Mouse (Mus musculus) c-Kit-positive CD71-positive TER-119-positive erythroid progenitor cells, embryonic 14.5 days (primary cell): ENCODE measurements around the gene Dlx2.

Experiments
- DNase-seq: peaks from one replicate; pipeline ENCODE4 v3.0.0-alpha.2; 2013; ENCODE audit warnings: low spot score

Dlx2 gene

DNA sequence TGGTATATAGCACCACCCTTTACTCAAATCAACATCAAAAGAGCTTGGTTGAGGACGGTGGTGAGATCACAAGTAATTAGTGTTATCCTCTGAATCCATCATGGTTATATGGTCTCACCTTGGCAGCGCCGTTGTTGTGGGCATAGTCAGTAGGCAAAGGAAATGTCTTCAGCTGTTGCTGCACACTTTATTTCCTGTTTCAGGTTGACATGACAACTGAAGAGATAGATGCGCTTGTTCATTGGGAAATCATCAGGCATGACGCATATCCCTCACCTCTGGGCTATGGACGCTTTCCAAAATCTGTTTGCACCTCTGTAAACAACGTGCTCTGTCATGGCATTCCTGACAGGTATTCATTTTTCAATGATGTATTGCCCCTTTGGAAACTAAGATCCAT is 35.3 kb downstream of the Dlx2 start:
- no peak for DNase-seq

DNA sequence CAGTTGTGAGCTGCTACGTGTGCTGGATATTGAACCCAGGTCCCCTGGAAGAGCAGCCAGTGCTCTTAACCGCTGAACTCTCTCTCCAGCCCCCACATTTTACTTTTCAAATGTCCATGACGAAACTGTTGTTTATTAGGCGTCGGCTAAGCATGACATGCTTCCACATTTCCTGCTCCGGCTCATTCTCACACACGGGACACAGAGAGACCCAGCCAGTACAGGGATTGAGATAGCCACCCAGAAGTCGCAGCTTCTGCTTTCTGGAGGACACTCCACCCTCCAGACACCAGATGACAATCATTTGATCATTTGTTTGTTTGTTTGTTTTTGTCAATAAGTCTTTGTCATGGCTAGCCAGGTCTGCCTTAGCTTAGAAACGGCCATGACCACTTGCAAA is 41.7 kb downstream of the Dlx2 start:
- no peak for DNase-seq

DNA sequence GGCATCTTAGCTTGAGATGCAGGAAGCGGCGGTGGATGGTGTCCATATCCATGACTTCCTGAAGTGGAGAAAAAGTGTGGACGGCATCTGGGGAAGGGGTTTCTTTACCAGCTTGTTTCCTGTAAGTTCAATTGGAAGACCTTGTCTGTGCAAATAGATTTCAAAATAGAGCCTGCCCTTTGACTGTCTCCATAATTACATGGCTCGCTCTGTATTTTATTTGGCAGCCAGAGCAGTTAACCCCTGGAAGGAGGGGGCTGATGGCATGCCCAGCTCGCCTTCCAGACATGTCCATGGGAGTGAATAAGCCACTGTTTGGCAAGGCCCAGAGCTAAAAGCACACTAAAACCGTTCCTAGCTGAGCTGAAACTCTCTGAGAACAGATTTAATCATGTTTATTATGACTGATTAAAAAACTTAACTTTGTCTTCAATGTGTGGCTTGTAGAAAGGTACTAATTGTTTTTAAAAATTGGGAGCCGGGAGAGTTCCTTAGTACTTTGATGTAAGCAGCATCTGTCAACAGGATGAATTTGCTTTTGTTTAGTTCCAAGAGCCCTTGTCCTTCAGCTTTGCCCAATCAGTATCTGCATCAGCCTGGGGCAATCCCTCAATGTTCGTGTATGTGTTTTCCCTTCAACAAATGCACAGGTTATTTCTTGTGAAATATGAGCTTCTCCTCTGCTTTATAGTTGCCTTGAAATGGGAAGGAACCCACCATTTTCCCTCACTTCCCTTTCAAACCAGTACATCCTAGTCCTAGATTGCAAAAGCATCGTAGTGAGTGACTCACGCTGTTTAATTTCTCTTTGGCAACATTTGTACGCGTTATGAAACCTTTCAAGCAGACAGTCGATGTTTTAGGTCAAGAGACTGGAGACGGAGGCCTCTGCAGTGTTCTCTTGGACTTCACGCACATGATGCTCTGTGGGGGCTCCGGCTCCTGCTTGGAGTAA is 47.0 kb downstream of the Dlx2 start:
- DNase-seq, result no peak

DNA sequence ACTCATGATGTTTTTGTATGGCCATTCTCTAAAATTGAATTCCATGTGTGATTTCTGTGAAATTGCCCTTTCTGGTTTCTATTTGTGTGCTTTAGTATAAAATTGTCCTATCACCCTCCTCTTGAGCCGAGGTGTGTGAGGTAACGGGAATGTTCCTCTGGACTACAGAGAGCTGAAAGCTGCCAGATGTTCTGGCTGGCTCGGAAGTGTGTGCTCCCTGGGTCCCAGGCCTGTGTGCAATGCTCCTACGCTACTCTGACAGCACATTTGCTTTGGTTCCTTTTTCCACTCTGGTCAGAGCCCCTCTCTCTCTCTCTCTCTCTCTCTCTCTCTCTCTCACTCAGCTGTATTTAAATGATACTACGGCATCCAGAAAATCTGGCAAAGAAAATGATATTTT is 49.4 kb downstream of the Dlx2 start:
- no peak for DNase-seq

DNA sequence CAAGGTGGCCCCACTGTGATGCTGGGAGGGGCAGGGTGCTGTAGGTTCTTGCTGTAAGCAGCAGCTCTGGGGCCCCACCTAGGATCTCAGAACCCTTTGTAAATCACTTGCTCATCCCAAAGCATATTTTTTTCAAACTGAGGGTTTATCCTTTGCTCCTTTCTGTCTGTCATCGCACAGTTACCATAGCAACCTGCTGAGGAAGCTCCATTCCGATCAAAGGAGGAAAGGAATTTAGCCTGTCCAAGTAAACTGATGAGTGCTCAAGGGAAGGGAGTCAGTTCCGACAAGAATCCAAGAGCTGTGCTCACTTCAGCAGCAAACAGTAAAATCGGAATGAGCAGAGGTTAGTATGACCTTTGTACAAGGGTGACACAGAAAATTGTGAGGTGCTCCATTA is 51.6 kb downstream of the Dlx2 start:
- no peak for DNase-seq

DNA sequence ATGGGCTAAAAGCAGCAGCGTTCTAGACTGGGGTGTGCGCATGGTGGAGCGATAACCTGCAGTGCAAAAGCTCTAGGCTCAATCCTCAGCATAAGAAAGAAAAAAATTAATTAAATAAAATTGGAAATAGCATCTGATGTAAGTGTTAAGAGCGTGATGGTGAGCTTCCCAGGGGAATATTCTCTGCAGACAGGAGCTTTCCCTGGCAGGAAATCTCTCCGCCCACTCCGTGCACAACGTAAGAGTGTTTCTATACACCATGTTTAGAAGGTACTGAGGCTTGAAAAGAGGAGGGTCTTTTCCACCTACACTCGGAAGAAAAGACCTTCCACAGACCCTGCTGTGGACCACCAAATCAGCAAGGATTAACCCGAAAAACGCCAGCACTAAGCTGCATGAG is 52.1 kb downstream of the Dlx2 start:
- no peak for DNase-seq
